Mouse (Mus musculus) stomach, embryonic 14.5 days (tissue): ENCODE results near the gene Sorcs3. TPM values are rescaled to one million over a fixed set of nuclear protein-coding genes. Genes with fewer than 3 reads are reported as not detected.

Experiments used
- ATAC-seq: fragments of 200-750 bp; cut with Nextera tagmentation; 2 replicates; pipeline ENCODE4 v1.8.0; 2017; ENCODE audit warnings: low read depth, moderate TSS enrichment; ENCODE audit not compliant: insufficient number of reproducible peaks, insufficient read depth, low FRiP score
- H3K27ac ChIP-seq: fragments of 300-500 bp; sonication (generic); 2 replicates; pipeline ENCODE4 v1.5.1; 2014; ENCODE audit warnings: mild to moderate bottlenecking, low read length, moderate library complexity, mixed read lengths
- H3K27me3 ChIP-seq: fragments of 300-500 bp; sonication (generic); 2 replicates; pipeline ENCODE4 v1.6.1; 2014; ENCODE audit warnings: low read length, control low read depth, mixed read lengths; ENCODE audit not compliant: control insufficient read depth, insufficient read depth
- H3K36me3 ChIP-seq: fragments of 300-500 bp; sonication (generic); 2 replicates; pipeline ENCODE4 v1.6.1; 2014; ENCODE audit warnings: mild to moderate bottlenecking, control low read depth, low read length, moderate library complexity, mixed read lengths; ENCODE audit not compliant: control insufficient read depth, insufficient read depth
- H3K4me1 ChIP-seq: fragments of 300-500 bp; sonication (generic); 2 replicates; pipeline ENCODE4 v1.6.1; 2014; ENCODE audit warnings: low read length, control low read depth, mixed read lengths; ENCODE audit not compliant: control insufficient read depth, insufficient read depth
- H3K4me2 ChIP-seq: fragments of 300-500 bp; sonication (generic); replicated peaks from 2 replicates; pipeline ENCODE4 v1.6.1; 2014; ENCODE audit warnings: low read depth, low read length, control low read depth
- H3K4me3 ChIP-seq: fragments of 300-500 bp; sonication (generic); 2 replicates; pipeline ENCODE4 v1.5.1; 2014; ENCODE audit warnings: low read depth, low read length, control low read depth
- H3K9ac ChIP-seq: fragments of 300-500 bp; sonication (generic); replicated peaks from 2 replicates; pipeline ENCODE4 v1.6.1; 2014; ENCODE audit warnings: low read depth, mild to moderate bottlenecking, control low read depth, low read length, moderate library complexity, mixed read lengths
- H3K9me3 ChIP-seq: fragments of 300-500 bp; sonication (generic); 2 replicates; pipeline ENCODE4 v1.6.1; 2016; ENCODE audit warnings: low read depth, low read length, control low read depth; ENCODE audit not compliant: control insufficient read depth
- WGBS: fragments of 180-500 bp; shearing (Covaris S2); extraction: QIAGEN DNeasy Blood & Tissue Kit; methylation state at CpG from one replicate; pipeline ENCODE4 v1.1.7; 2014; 5-methylcytosine and 5-hydroxymethylcytosine counted together
- polyA plus RNA-seq: library from polyadenylated mRNA; unstranded; fragments of >200 nt; fragmentation: Nextera tagmentation; extraction: Ambion mirVana; gene quantifications from 2 replicates; pipeline ENCODE4 v1.2.1, GENCODE M21; 2014

The Sorcs3 gene
- polyA plus RNA-seq, 1 experiment from 2014 or later: 1.8 TPM

DNA sequence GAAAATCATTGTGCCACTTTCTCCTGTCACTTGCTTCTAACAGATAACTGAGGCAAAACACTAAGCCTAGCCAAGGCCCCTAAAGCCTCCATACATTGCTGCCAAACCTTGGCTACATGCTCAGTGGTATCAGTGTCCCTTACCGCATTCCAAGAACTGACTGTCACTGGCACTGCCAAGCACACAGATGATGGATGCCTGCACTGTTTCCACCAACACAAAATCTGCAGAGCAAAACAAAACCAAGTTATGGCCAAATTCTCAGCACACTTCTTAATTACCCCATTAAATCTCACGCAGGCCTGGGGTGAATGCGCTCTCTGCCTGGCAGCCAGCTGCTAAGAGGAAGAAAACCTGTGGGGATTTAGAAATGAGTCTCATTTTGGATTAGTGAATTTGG lies 628.5 kb downstream of the Sorcs3 start:
- no peak overlapping the region for H3K27ac ChIP-seq
- no peak overlapping the region for H3K4me3 ChIP-seq
- H3K36me3 ChIP-seq: no peaks in the 10 kb centered on the region
- H3K4me1 ChIP-seq: no peaks in the 10 kb centered on the region
- no peak overlapping the region for H3K9ac ChIP-seq
- no peak overlapping the region for H3K4me2 ChIP-seq
- 73% methylated on average over 3 of the region's 3 CpGs for WGBS
- H3K9me3 ChIP-seq: no peaks in the 10 kb centered on the region
- H3K27me3 ChIP-seq: no peaks in the 10 kb centered on the region
- no peak for ATAC-seq

- Histone ChIP-seq H3K9me3 (no peaks in the 10 kb centered on the region), H3K4me2 (no peak overlapping the region), H3K36me3 (no peaks in the 10 kb centered on the region), H3K4me1 (no peaks in the 10 kb centered on the region), H3K27ac (no peak overlapping the region), H3K9ac (no peak overlapping the region), H3K4me3 (no peak overlapping the region), H3K27me3 (no peaks in the 10 kb centered on the region)
- no peak for ATAC-seq
- WGBS: 57% methylated on average over 4 of the region's 4 CpGs
Observed at GRCm38 (mm10) chr19:48839418-48839817, 633.6 kb downstream of the Sorcs3 start.

DNA sequence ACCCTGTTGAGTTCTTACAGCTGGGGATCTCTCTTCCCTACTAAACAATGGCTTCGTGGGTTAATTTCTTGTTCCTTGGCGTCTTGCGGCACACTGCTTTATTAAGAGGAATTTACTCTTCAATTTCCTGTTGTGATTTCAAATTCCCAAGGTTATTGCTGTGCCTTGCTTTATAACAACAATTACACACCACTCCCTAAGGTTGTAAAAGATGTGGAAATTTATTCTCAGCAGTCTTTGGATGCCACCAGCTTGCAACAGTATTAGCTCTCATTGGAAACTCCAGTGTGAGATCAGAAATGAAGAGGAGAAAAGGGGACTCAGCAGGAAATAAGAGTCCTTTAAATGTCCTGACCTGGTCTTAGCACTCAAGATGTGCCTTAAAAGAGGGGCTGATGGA lies 641.9 kb downstream of the Sorcs3 start:
- Histone ChIP-seq H3K27ac (no peak overlapping the region), H3K27me3 (no peaks in the 10 kb centered on the region), H3K4me2 (no peak overlapping the region), H3K9me3 (no peaks in the 10 kb centered on the region), H3K9ac (no peak overlapping the region), H3K4me1 (no peaks in the 10 kb centered on the region), H3K36me3 (no peaks in the 10 kb centered on the region), H3K4me3 (no peak overlapping the region)
- no peak for ATAC-seq
- WGBS: 77% methylated on average over 3 of the region's 3 CpGs

- Histone ChIP-seq H3K9ac (no peak overlapping the region), H3K36me3 (no peaks in the 10 kb centered on the region), H3K4me2 (no peak overlapping the region), H3K4me1 (no peaks in the 10 kb centered on the region), H3K27ac (no peak overlapping the region), H3K9me3 (no peaks in the 10 kb centered on the region), H3K27me3 (no peaks in the 10 kb centered on the region), H3K4me3 (no peak overlapping the region)
- 77% methylated on average over 1 of the region's 1 CpGs for WGBS
- ATAC-seq: no peak
Observed at GRCm38 (mm10) chr19:48850466-48850865, 644.6 kb downstream of the Sorcs3 start.
